Mouse (Mus musculus): ENCODE data around the gene Pbld1. TPM values are rescaled to one million over a fixed set of nuclear protein-coding genes. Genes with fewer than 3 reads are reported as not detected.
"Not testable (repeated sequence)": the region's sequence is repeated elsewhere in the genome, so short reads cannot be mapped to it uniquely, and the experiment has no call there.

Gene Pbld1
- polyA plus RNA-seq, 1 experiment from 2014 or later = 1.1 TPM

DNA sequence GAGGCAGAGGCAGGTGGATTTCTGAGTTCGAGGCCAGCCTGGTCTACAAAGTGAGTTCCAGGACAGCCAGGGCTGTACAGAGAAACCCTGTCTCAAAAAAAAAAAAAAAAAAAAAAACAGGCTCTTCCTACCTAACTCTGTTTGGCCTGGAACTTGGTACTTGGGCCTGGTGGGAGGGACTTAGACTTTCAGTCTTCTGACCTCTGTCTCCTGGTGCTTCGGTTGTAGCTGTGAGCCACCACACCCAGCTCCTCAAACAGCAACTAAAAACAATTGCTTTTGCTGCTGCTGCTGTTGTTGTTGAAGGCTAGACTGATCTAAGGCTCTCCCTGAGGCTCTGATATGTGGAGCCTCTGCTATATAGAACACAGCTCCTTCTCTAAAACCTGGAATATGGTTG, 10.9 kb upstream of the Pbld1 start:
- no peak overlapping the region for H3K4me2 ChIP-seq
- H3K4me1 ChIP-seq = no peaks in the 10 kb centered on the region
- ATAC-seq (ENCODE audit: low FRiP score) = no peak
- no peaks in the 10 kb centered on the region for H3K36me3 ChIP-seq (replicated peaks)
- 78% methylated on average over 2 of the region's 2 CpGs for WGBS
- H3K27me3 ChIP-seq = no peaks in the 10 kb centered on the region
- H3K4me3 ChIP-seq (replicated peaks) = no peak overlapping the region
- no peaks in the 10 kb centered on the region for H3K9me3 ChIP-seq
- no peak overlapping the region for H3K27ac ChIP-seq
- no peak overlapping the region for H3K9ac ChIP-seq

DNA sequence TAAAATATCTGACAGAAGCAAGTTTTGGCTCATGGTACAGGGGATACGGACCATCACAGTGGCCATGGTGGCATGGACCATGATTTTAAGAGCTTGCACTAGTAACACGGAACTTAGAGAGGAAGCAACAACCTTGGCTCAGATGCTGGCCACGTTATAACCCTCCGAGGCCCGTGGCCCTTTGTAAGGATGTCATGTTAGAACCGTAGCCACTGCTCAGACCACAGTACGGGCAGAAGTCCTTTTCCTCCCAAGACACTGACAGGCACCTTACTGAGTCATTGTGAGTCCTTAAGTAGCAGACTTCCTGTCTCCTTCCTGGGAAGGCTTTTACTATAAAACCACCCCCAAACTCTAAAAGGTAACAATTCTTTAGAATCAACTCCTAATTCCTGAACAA, 8.7 kb upstream of the Pbld1 start:
- no peak overlapping the region for H3K4me3 ChIP-seq (replicated peaks)
- no peaks in the 10 kb centered on the region for H3K9me3 ChIP-seq
- no peaks in the 10 kb centered on the region for H3K4me1 ChIP-seq
- ATAC-seq (ENCODE audit: low FRiP score) = no peak
- H3K27me3 ChIP-seq = no peaks in the 10 kb centered on the region
- no peaks in the 10 kb centered on the region for H3K36me3 ChIP-seq (replicated peaks)
- H3K27ac ChIP-seq = no peak overlapping the region
- H3K9ac ChIP-seq = no peak overlapping the region
- H3K4me2 ChIP-seq = no peak overlapping the region
- 66% methylated on average over 7 of the region's 7 CpGs for WGBS

DNA sequence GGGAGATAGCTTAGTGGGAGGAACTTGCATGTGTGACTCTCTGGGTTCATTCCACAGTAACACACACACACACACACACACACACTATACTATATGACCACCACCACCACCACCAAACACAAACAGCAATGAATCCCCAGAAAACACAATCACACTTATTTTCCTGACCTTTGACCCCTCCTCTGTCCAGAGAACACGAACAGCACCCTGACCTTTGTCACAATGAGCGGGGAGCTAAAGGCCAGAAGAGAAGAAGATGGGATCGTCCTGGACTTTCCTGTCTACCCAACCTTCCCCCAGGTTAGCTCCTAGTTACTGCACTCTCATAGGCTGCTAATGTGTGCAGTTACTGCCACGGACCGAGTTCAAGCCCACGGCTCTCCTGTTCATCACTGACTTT, 8.0 kb upstream of the Pbld1 start:
- WGBS = 80% methylated on average over 6 of the region's 6 CpGs
- H3K9ac ChIP-seq = no peak overlapping the region

DNA sequence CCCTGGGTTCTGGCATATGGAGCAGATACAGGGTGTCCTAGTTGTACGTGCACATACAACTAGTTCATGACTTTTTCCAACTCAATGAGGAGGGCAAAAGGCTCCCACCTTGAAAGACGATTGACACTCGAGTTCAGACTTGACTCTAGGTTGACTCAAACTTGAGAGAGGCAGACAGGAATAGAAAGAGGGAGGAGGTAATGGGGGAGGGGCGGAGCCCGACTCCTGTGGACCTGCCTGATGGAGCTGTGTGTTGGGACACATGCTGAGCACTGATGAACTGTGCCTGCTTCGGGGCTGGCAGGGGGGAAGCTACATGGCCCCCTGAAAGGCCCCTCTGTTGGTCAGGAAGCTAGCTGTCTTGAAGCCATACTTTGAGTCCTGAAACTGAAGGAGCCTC, 7.0 kb upstream of the Pbld1 start:
- H3K9ac ChIP-seq = no peak overlapping the region
- H3K4me3 ChIP-seq (replicated peaks) = no peak overlapping the region
- WGBS = 63% methylated on average over 6 of the region's 6 CpGs
- H3K4me2 ChIP-seq = no peak overlapping the region
- no peak for ATAC-seq (ENCODE audit: low FRiP score)
- H3K36me3 ChIP-seq (replicated peaks) = no peaks in the 10 kb centered on the region
- H3K9me3 ChIP-seq = no peaks in the 10 kb centered on the region
- no peaks in the 10 kb centered on the region for H3K27me3 ChIP-seq
- H3K4me1 ChIP-seq = no peaks in the 10 kb centered on the region
- no peak overlapping the region for H3K27ac ChIP-seq

More for the DNA sequence above, 8.0 kb upstream of the Pbld1 start:
- no peak overlapping the region for H3K4me2 ChIP-seq
- H3K27me3 ChIP-seq = no peaks in the 10 kb centered on the region
- no peak overlapping the region for H3K4me3 ChIP-seq (replicated peaks)
- H3K9me3 ChIP-seq = no peaks in the 10 kb centered on the region
- no peaks in the 10 kb centered on the region for H3K4me1 ChIP-seq
- no peaks in the 10 kb centered on the region for H3K36me3 ChIP-seq (replicated peaks)
- ATAC-seq (ENCODE audit: low FRiP score) = no peak
- H3K27ac ChIP-seq = no peak overlapping the region

DNA sequence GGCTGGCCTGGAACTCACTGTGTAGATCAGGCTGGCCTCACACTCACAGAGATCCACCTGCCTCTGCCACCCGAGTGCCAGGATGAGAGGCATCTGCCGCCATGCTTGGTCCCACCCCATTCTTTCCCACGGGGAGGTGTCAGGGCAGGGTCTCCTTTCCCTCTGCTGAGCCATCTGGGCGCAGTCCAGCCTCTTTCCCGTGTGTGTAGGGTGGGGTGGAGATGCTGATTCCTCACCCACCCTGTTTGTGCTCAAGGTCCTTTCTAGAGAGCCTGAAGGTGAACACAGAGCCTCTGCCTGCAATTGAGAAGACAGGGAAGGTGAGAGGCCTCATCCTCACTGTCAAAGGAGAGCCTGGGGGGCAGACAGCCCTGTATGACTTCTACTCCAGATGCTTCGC, 5.9 kb upstream of the Pbld1 start:
- H3K9ac ChIP-seq; H3K27ac ChIP-seq; ATAC-seq (ENCODE audit: low FRiP score); H3K36me3 ChIP-seq (replicated peaks); H3K27me3 ChIP-seq; H3K4me2 ChIP-seq; H3K4me1 ChIP-seq; H3K9me3 ChIP-seq; H3K4me3 ChIP-seq (replicated peaks): not testable (repeated sequence)
- 95% methylated on average over 6 of the region's 6 CpGs for WGBS

DNA sequence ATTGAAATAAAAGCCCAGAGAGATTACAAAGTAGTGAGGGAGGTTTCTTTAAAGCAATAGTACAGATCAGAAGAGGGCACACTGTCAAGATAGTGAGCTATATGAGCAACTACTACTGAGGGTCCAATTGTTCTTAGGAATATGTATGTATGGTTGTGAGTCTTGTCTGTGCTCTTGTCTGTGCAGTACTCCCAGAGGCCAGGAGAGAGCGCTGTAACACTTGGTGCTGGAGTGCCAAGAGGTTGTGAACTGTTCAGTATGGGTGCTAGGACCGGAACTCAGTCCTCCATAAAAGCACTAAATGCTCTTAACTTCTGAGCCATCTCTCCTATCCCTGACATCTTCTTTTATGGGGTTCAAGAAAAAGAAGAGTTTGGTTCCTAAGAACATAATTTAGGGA, 5.4 kb upstream of the Pbld1 start:
- H3K9me3 ChIP-seq = no peaks in the 10 kb centered on the region
- no peaks in the 10 kb centered on the region for H3K36me3 ChIP-seq (replicated peaks)
- no peak overlapping the region for H3K4me2 ChIP-seq

DNA sequence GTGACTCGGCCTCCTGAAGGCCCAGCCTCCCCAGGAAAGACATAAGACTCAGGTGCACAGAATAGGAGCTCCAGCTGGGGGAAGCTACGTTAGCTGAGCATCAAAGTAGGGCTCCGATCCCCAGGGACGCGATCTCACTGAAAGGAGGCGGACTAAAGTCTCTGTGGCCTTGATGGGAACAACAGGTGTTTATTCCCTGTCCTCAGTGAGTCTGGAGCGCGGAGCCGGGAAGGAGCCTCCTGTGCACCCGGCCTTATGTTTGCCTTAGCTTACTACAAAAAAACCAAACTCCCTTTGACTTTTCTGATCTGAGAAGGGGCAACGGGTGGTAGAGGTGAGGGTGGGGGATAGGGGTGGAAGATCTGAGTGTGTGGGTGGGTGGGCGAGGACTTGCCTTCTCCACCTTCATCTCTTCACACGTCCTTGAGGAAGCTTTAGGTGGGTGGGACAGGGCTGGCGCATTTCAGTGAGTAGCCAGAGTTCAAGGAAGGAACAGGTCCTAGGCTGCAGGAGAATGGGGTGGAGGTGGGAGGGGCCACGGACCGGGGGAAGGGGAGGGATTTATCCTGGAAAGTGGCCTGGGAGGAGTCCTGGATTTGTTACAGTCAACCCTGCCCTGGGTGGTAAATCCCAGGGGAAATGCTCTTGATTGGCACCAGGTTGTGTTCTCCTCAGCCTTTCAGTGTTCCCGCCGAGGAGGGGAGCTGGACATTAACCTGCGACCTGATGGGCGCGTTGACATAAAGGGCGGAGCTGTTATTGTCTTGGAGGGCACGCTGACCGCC, 2.8 kb upstream of the Pbld1 start:
- Histone ChIP-seq H3K27me3 (no peaks in the 10 kb centered on the region), H3K4me2 (no peak overlapping the region), H3K36me3 (replicated peaks) (no peaks in the 10 kb centered on the region), H3K4me1 (no peaks in the 10 kb centered on the region), H3K9me3 (no peaks in the 10 kb centered on the region), H3K9ac (no peak overlapping the region), H3K27ac (no peak overlapping the region), H3K4me3 (replicated peaks) (no peak overlapping the region)
- ATAC-seq (ENCODE audit: low FRiP score) = no peak
- 45% methylated on average over 24 of the region's 24 CpGs for WGBS

More for the DNA sequence above, 5.4 kb upstream of the Pbld1 start:
- Histone ChIP-seq H3K4me1 (no peaks in the 10 kb centered on the region), H3K27me3 (no peaks in the 10 kb centered on the region), H3K4me3 (replicated peaks) (no peak overlapping the region), H3K9ac (no peak overlapping the region), H3K27ac (no peak overlapping the region)
- no peak for ATAC-seq (ENCODE audit: low FRiP score)
- WGBS = 73% methylated on average over 2 of the region's 2 CpGs

DNA sequence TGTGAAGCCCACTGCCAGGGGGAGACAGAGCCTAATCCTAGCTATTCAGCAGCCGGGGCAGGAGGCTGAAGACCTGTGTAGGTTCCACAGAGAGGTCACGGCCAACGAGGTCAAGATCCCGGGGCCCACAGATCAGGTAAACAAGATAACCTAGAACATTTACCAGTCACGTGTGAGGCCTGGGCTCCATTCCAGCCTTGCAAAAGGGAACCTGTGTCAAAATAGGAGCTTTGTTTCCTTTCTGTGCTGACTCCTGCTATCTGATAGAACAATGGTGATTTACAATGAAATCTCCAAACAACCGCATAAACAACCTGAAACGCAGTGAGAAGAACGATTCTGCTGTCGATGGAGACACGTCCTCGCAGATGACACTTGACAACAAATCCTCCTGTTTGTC, 444 bp downstream of the Pbld1 start:
- no peaks in the 10 kb centered on the region for H3K4me1 ChIP-seq
- H3K36me3 ChIP-seq (replicated peaks) = no peaks in the 10 kb centered on the region
- no peak overlapping the region for H3K27ac ChIP-seq
- H3K27me3 ChIP-seq = no peaks in the 10 kb centered on the region
- no peak overlapping the region for H3K4me3 ChIP-seq (replicated peaks)
- H3K9me3 ChIP-seq = no peaks in the 10 kb centered on the region
- H3K4me2 ChIP-seq = no peak overlapping the region
- WGBS = 80% methylated on average over 11 of the region's 11 CpGs
- no peak for ATAC-seq (ENCODE audit: low FRiP score)
- H3K9ac ChIP-seq = no peak overlapping the region

DNA sequence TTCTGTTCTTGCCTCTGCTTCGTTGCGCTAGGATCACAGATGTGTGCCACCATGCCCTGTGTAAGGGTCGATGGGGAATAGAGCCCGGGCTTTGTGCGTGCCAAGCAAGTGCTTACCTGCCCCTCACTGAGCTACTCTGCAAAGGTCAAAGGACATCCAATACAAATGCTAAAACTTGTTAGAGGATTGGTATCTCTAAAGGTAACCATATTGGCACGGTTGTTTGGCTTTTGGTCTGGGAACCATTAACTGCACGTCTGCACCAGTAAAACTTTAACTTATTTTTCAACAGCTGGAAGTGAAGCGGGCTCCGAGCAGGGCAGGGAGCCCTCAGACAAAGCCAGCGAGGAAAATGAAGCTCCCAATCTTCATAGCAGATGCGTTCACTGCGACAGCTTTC, 1.3 kb downstream of the Pbld1 start:
- ATAC-seq (ENCODE audit: low FRiP score) = no peak
- Histone ChIP-seq H3K27me3 (no peaks in the 10 kb centered on the region), H3K36me3 (replicated peaks) (no peaks in the 10 kb centered on the region), H3K4me1 (no peaks in the 10 kb centered on the region), H3K27ac (no peak overlapping the region), H3K9ac (no peak overlapping the region), H3K4me2 (no peak overlapping the region), H3K9me3 (no peaks in the 10 kb centered on the region), H3K4me3 (replicated peaks) (no peak overlapping the region)
- WGBS = 78% methylated on average over 12 of the region's 12 CpGs

DNA sequence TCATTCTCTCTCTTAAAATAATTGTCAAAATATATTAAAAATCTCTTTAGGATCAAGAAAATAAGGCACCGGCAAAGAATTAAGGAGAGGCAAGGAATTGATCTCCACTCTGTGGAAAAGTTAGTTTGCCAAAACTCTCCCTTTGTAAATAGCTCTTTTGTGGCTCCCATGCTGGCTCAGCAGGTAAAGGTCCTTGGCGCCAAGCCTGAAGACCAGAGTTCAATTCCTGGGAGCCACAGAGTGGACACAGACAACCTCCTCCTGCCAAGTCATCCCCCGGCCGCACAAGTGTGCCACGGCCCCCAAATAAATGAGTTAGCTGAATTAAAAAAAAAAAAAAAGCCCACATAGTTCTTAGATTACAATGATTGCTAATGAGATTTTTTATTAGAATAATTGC, 2.7 kb downstream of the Pbld1 start:
- ATAC-seq (ENCODE audit: low FRiP score) = no peak
- 91% methylated on average over 5 of the region's 5 CpGs for WGBS

DNA sequence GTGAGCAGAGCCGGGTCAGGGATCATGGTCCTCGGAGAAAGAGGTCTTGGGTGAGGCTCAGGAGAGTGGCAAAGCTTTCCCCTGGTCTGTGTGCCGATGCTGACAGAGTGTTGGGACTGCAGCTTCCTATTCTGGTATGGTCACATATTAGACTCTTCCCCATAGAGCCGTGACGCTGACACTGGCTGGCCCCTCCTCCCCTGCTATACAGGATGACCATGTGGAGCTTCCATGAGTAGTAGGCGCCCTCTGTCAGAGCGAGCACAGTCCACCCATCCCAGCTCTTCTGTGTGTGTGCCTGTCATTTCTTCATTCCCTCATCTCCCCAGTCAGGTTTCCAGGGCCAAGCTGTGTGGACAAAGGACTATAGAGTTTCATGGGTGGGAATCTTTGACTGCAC, 3.4 kb downstream of the Pbld1 start:
- H3K27ac ChIP-seq = no peak overlapping the region
- ATAC-seq (ENCODE audit: low FRiP score) = 0 out of 2 replicates have a peak, but pooled peaks have one; percentile 27
- no peaks in the 10 kb centered on the region for H3K9me3 ChIP-seq
- H3K27me3 ChIP-seq = no peaks in the 10 kb centered on the region
- no peak overlapping the region for H3K4me3 ChIP-seq (replicated peaks)
- no peaks in the 10 kb centered on the region for H3K4me1 ChIP-seq
- WGBS = 78% methylated on average over 7 of the region's 7 CpGs
- no peak overlapping the region for H3K9ac ChIP-seq
- H3K36me3 ChIP-seq (replicated peaks) = no peaks in the 10 kb centered on the region
- no peak overlapping the region for H3K4me2 ChIP-seq

More for the DNA sequence above, 2.7 kb downstream of the Pbld1 start:
- Histone ChIP-seq H3K4me2 (no peak overlapping the region), H3K27me3 (no peaks in the 10 kb centered on the region), H3K9me3 (no peaks in the 10 kb centered on the region), H3K27ac (no peak overlapping the region), H3K4me1 (no peaks in the 10 kb centered on the region), H3K4me3 (replicated peaks) (no peak overlapping the region), H3K9ac (no peak overlapping the region), H3K36me3 (replicated peaks) (no peaks in the 10 kb centered on the region)

DNA sequence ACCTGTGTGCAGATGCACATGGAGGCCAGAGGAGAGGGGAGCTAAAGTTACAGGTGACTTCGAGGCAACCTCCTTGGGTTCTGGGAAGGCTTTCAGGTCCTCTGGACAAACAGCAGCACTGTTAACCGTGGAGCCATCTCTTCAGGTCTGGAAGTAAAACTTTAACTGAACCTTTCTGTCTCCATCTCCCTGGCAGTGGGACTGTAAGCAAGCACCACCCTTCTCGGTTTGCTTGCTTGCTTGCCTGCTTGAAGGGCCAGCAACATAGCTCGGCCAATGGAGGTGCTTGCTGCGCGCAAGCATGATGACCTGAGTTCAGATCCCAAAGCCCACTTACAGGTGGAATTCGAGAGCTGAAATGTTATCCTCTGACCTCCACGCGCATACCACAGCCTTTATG, 4.6 kb downstream of the Pbld1 start:
- WGBS = 87% methylated on average over 9 of the region's 9 CpGs
- Histone ChIP-seq H3K27me3 (no peaks in the 10 kb centered on the region), H3K4me1 (no peaks in the 10 kb centered on the region), H3K9ac (no peak overlapping the region), H3K4me3 (replicated peaks) (no peak overlapping the region), H3K4me2 (no peak overlapping the region), H3K36me3 (replicated peaks) (no peaks in the 10 kb centered on the region), H3K27ac (no peak overlapping the region), H3K9me3 (0 out of 2 replicates have a peak, but pooled peaks cover 3% of the 10 kb centered on the region)
- ATAC-seq (ENCODE audit: low FRiP score) = no peak

DNA sequence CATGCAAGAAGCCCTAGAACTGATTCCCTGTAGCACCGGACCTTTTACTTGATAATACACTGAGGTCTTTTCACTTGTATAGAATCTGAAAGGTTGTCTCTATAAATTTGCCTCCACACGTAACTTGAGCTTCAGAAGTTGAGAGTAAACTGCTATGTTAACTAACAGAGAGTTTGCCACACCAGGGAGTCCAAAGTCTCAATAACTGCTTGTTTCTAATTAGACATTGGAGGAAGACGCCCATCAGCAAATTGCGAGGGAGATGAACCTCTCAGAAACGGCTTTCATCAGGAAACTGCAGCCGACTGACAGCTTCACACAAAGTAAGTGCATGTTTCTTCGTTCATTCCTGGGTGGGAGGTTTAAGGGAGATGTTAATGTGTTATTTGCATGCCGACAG, 5.6 kb downstream of the Pbld1 start:
- 44% methylated on average over 8 of the region's 8 CpGs for WGBS
- ATAC-seq (ENCODE audit: low FRiP score) = no peak
- no peaks in the 10 kb centered on the region for H3K4me1 ChIP-seq

More for the DNA sequence above, 5.6 kb downstream of the Pbld1 start:
- Histone ChIP-seq H3K36me3 (replicated peaks) (no peaks in the 10 kb centered on the region), H3K9ac (no peak overlapping the region), H3K4me2 (no peak overlapping the region), H3K27ac (no peak overlapping the region), H3K9me3 (0 out of 2 replicates have a peak, but pooled peaks cover 4% of the 10 kb centered on the region), H3K27me3 (no peaks in the 10 kb centered on the region), H3K4me3 (replicated peaks) (no peak overlapping the region)
